Mouse (Mus musculus) gastrocnemius, postnatal 36 days (tissue): ENCODE results near the gene Hspbap1. TPM values are rescaled to one million over a fixed set of nuclear protein-coding genes. Genes with fewer than 3 reads are reported as not detected.

Experiments used
- DNase-seq, 2 experiments: peaks; one replicate each; pipeline ENCODE4 v3.0.0; 2022
- intact Hi-C: fragments of 180-260 bp; cut with DNase I; formaldehyde crosslinking; loops from one replicate; pipeline ENCODE4 v1.15.1; 2025
- total RNA-seq, 2 experiments: library from RNA; stranded (reverse); gene quantifications; 2 replicates each; pipeline ENCODE4 v1.2.3; 2021

Gene Hspbap1
- total RNA-seq, 2 experiments from 2014 or later = 2.7 to 3.4 TPM

DNA sequence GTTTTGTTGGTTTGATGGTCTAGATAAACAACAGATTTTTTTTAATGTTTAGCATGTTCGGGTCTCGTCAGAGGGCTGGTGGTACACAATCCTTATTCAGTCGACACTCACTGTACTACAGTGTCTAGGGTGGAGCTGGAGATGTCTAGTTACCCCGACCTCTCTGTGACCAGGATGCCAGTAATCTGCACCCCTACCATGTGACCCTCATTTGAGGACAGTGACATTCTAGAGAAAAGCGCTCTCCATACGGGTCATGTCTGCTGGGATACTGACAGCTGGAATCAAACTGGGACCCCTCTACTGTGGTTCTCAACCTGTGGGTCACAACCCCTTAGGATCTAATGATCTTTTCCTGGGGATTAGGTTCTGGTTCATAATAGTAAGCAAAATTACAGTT lies 99.5 kb downstream of the Hspbap1 start:
- intact Hi-C loops = loop anchor here (5.0 to 10.0 kb wide), 2 partner anchors 113 to 175 kb away; partner anchors contain the start of gene Wdr5b
- no peak for DNase-seq

- intact Hi-C loops = loop anchor here (5.0 to 10.0 kb wide), 2 partner anchors 112 to 174 kb away; partner anchors contain the start of gene Wdr5b
- peak in 1 of 2 experiments; percentile 44 for DNase-seq
These were observed 100.4 kb downstream of the Hspbap1 start for GRCm38 (mm10) chr16:35870581-35871047.

DNA sequence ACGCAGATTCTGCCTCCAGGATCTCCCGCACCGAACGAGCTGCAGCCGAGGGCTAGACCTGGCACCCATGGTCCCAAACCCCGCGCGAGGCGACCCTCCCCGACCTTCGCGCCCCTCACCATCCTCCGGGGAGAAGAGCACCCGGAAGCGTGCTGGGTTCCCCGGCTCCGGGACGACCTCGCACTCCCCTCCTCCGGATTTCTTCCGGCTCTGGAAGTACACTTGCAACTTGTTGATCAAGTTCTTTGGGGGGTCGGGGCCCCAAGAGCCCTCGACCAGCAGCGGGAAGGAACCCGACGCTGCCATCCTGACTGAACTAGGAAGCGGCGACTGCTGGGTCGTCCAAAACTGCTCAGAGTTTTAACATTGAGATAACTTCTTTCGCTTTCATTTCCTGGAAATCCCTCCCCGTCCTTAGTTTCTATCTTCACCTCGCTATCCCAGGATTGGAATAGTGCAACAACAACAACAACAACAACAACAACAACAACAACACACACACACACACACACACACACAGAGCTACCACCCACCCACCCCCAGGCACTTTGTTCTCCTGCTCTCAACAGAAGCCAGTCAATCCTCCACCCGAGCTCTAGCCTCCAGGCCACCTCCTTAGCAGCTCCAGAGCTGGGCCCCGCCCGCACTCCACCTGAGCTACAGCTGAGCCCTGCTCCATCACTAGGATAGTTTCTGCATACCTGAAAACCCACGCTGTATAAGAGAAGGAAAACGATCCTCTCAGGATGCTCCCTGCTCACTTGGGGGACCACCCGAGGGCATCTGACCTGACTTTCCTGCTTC lies 101.1 kb downstream of the Hspbap1 start, which contains the start of gene Parp14:
TSS of gene Parp14 (minus strand) at position 497 of the 804 bp plus-strand sequence.
- intact Hi-C loops = loop anchor here (5.0 to 10.0 kb wide), 2 partner anchors 111 to 174 kb away; partner anchors contain the start of gene Wdr5b
- DNase-seq = peak in 1 of 2 experiments; percentile 44

DNA sequence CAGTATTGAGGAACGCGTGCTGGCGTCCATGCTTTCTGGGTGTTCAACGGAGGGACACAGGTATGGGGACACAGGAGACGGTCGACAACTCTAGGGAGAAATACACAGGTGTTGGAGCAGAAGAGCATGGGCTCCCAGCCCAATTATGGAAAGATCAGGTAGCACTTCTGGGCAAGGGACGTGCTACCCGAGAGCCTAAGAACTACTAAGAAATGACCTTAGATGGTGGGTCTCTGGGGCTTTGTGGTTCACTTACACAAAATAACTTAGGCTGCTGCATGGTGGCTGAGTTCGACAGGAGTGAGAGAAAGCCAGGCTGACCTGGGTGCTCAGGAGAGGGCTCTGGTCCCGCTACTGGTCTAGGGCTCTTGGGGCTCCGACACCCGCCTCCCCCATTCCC lies 101.7 kb downstream of the Hspbap1 start:
- no peak for DNase-seq

DNA sequence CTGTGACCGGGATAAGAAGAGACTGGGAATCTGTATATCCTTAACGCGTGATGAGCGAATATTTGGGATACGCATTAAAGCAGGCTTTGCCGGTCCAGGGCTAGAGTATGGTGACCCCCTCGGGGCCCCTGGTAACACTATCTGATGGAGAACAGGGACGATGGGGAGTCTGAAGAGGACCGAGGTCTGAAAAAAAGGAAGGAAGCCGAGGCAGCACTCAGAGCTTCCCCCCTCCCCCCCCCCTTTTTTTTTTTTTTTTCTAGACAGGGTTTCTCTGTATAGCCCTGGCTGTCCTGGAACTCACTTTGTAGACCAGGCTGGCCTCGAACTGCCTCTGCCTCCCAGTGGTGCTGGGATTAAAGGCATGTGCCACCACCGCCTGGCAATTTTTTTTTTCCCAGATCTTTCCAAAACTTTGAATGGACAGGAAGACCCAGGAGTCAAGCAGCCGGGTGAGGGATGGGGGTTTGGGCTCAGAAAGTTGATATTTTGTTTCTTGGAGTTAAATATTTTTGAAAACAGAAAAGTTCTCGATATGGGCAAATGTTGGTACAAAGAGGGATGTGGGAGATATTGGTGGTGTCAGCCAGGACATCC lies 102.3 kb downstream of the Hspbap1 start:
- DNase-seq = no peak
- intact Hi-C loops = loop anchor here (5.0 to 10.0 kb wide), 2 partner anchors 110 to 172 kb away; partner anchors contain the start of gene Wdr5b

More for the DNA sequence above, 101.7 kb downstream of the Hspbap1 start:
- intact Hi-C loops = loop anchor here (5.0 to 10.0 kb wide), 2 partner anchors 110 to 173 kb away; partner anchors contain the start of gene Wdr5b

GRCm38 (mm10) chr16:35874416-35874815 lies 104.2 kb downstream of the Hspbap1 start:
- intact Hi-C loops = loop anchor here (2.0 to 10.0 kb wide), 3 partner anchors 64 to 170 kb away; partner anchors contain the start of genes Dtx3l, Parp9 and Wdr5b
- DNase-seq = peak; percentile 45 to 47

Other genes with a start within 250 kb of the Hspbap1 start
- gene Sema5b, start 229.2 kb upstream of the Hspbap1 start, total RNA-seq = under 1 TPM; 0.44 to 0.56 TPM
- 10 to 100 TPM; 54.7 to 57.4 TPM for gene Dirc2, start 1.0 kb upstream of the Hspbap1 start, total RNA-seq
- gene Parp14, start 101.2 kb downstream of the Hspbap1 start, total RNA-seq = 1 to 10 TPM; 2.8 to 4.0 TPM
- gene Parp9, start 168.1 kb downstream of the Hspbap1 start, total RNA-seq = 1 to 10 TPM; 4.3 to 4.7 TPM
- 1 to 10 TPM; 3.6 to 4.6 TPM for gene Dtx3l, start 168.8 kb downstream of the Hspbap1 start, total RNA-seq
- gene Kpna1, start 208.4 kb downstream of the Hspbap1 start, total RNA-seq = 100 to 1,000 TPM; 156 to 177 TPM